Mouse (Mus musculus) testis, postnatal 14 days (tissue): ENCODE measurements around the gene Perp.

Experiments
- DNase-seq: peaks from one replicate; pipeline ENCODE4 v3.0.0; 2021; ENCODE audit warnings: low spot score

Gene Perp

GRCm38 (mm10) chr10:18844441-18845286, at the start of gene Perp:
Gene Perp (plus strand): TSS chr10:18845020.
- DNase-seq = peak; percentile 32

- no peak for DNase-seq
These were observed 33.1 kb upstream of the Perp start for GRCm38 (mm10) chr10:18811751-18812150.

GRCm38 (mm10) chr10:18816560-18816959, 28.3 kb upstream of the Perp start:
- DNase-seq = no peak

GRCm38 (mm10) chr10:18825143-18825542, 19.7 kb upstream of the Perp start:
- no peak for DNase-seq

GRCm38 (mm10) chr10:18826107-18826506, 18.7 kb upstream of the Perp start:
- no peak for DNase-seq

GRCm38 (mm10) chr10:18827936-18828335, 16.9 kb upstream of the Perp start:
- DNase-seq = no peak

- DNase-seq = no peak
These were observed 14.5 kb upstream of the Perp start for GRCm38 (mm10) chr10:18830359-18830758.

GRCm38 (mm10) chr10:18831823-18832222, 13.0 kb upstream of the Perp start:
- peak; percentile 13 for DNase-seq

GRCm38 (mm10) chr10:18834389-18834788, 10.4 kb upstream of the Perp start:
- DNase-seq = no peak

GRCm38 (mm10) chr10:18835684-18836479, 8.9 kb upstream of the Perp start:
- no peak for DNase-seq

- DNase-seq = no peak
These were observed 5.3 kb upstream of the Perp start for GRCm38 (mm10) chr10:18839530-18839929.

GRCm38 (mm10) chr10:18840736-18841135, 4.1 kb upstream of the Perp start:
- no peak for DNase-seq

GRCm38 (mm10) chr10:18845287-18845662, 455 bp downstream of the Perp start:
- no peak for DNase-seq

GRCm38 (mm10) chr10:18845711-18846110, 891 bp downstream of the Perp start:
- no peak for DNase-seq

- no peak for DNase-seq
These were observed 1.8 kb downstream of the Perp start for GRCm38 (mm10) chr10:18846474-18847264.

- DNase-seq = no peak
These were observed 5.4 kb downstream of the Perp start for GRCm38 (mm10) chr10:18850177-18850576.

- no peak for DNase-seq
These were observed 8.6 kb downstream of the Perp start for GRCm38 (mm10) chr10:18853417-18853816.

- DNase-seq = no peak
These were observed 12.4 kb downstream of the Perp start for GRCm38 (mm10) chr10:18857244-18857643.

- DNase-seq = no peak
These were observed 14.8 kb downstream of the Perp start for GRCm38 (mm10) chr10:18859632-18860031.

GRCm38 (mm10) chr10:18860119-18860824, 15.5 kb downstream of the Perp start:
- DNase-seq = no peak

GRCm38 (mm10) chr10:18860831-18861230, 16.0 kb downstream of the Perp start:
- DNase-seq = no peak

GRCm38 (mm10) chr10:18861418-18861817, 16.6 kb downstream of the Perp start:
- no peak for DNase-seq
